Mouse (Mus musculus) small intestine, adult 2 months (tissue): ENCODE measurements around the gene F5.

ENCODE experiments used
- CTCF ChIP-seq: fragments of 200-500 bp; IDR thresholded peaks from 2 replicates; pipeline ENCODE4 v1.5.1; 2012; ENCODE audit warnings: low read depth, mild to moderate bottlenecking, control low read depth, inconsistent platforms, low read length, moderate library complexity, mixed read lengths; ENCODE audit not compliant: insufficient replicate concordance, insufficient read length; ENCODE audit errors: extremely low read depth
- POLR2A ChIP-seq: fragments of 200-500 bp; IDR thresholded peaks from 2 replicates; pipeline ENCODE4 v1.6.1; 2012; ENCODE audit warnings: low read depth, mild to moderate bottlenecking, control low read depth, inconsistent platforms, low read length, moderate library complexity

DNA sequence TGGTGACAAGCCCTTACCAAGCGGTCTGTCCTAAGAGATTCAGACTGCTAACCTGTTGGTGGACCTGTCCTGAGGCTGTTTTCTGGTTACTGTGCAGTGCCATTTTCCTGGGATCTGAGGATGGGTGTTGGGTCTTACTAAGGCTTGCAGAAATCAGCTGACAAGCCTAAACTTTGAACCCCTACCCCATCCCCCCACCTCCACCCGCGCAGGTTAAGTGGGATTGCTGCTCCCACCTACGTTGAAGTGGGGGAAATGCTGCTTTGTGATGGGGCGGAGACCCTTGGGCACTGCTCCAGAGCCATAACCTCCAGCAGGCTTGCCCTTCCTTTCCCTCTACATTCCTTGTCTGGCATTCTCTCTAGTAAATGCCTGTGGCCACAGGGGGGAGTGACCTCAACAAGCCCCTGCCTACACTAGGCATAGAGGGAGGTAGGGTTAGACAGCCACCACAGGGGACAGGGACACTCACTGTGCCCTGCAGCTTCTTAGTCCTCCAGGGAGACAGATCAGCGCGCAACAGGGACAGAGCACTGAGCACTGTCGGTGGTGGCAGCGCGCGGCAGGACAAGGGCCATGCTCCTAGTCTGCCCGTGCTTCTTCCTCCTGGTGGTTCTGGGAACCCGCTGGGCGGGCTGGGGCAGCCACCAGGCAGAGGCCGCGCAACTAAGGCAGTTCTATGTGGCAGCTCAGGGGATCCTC lies at the start of gene F5:
- TF ChIP-seq CTCF (no peak), POLR2A (no peak)
